Mouse (Mus musculus): Measurements from ENCODE around the gene Zbtb8b.

- TF ChIP-seq CTCF (IDR thresholded peaks at IDR 0.05; ENCODE audit: extremely low read depth, insufficient read length, insufficient replicate concordance, low read depth, low read length) (no peak), POLR2A (IDR thresholded peaks at IDR 0.05; ENCODE audit: low read depth, low read length) (no peak)
Observed at GRCm38 (mm10) chr4:129441145-129441544, 492 bp upstream of the Zbtb8b start.
